Mouse (Mus musculus): ENCODE data around the gene Gm6525.

- TF ChIP-seq POLR2A (IDR thresholded peaks at IDR 0.05; ENCODE audit: low read depth, low read length) = no peak
- no peak for TF ChIP-seq CTCF (IDR thresholded peaks at IDR 0.05; ENCODE audit: extremely low read depth, insufficient read depth, insufficient read length, insufficient replicate concordance)
These were observed 4.4 kb upstream of the Gm6525 start for GRCm38 (mm10) chr3:84169393-84170005.
